8 mouse cellular contexts compared by ENCODE assay signal in genomic region chrX:36989234-36989751, GRCm38 (mm10). TPM values are rescaled to one million over a fixed set of nuclear protein-coding genes. Genes with fewer than 3 reads are reported as not detected.
DNase-seq lines count a peak whose midpoint lies in the region; ATAC-seq and TF ChIP-seq lines count a peak whose summit lies in the region.

No protein-coding gene starts in this region.

- H3K27me3 ChIP-seq in forebrain, embryonic 12.5 days, result no peaks in the 10 kb centered on the region
- H3K27me3 ChIP-seq in lung, embryonic 15.5 days, result no peaks in the 10 kb centered on the region
- H3K27me3 ChIP-seq in thymus, adult 2 months (ENCODE audit: control insufficient read depth, insufficient read depth, low read length), result no peaks in the 10 kb centered on the region

- intact Hi-C loops in heart, postnatal 10 days (cut with DNase I), result loop anchor here (5.0 kb wide), 2 partner anchors 33 to 57 kb away; no protein-coding TSS in a partner anchor

- H3K27ac ChIP-seq in brown adipose tissue, adult 24 weeks (replicated peaks; ENCODE audit: low read depth, low read length), result no peak overlapping the region
- peak overlapping the region; percentile 78 for H3K27ac ChIP-seq in forebrain, embryonic 12.5 days
- H3K27ac ChIP-seq in lung, embryonic 15.5 days, result peak overlapping the region; percentile 59; the same call in 1 of the 2 replicates
- H3K27ac ChIP-seq in thymus, adult 2 months (ENCODE audit: control insufficient read depth, insufficient read depth, low read length), result peak overlapping the region; percentile 83

- peak overlapping the region; percentile 63 for H3K9ac ChIP-seq in forebrain, embryonic 12.5 days
- peak overlapping the region; percentile 44 for H3K9ac ChIP-seq in lung, embryonic 15.5 days

- H3K4me1 ChIP-seq in brown adipose tissue, adult 24 weeks (ENCODE audit: control insufficient read depth, insufficient read depth, insufficient read length, low read length), result no peaks in the 10 kb centered on the region
- 0 out of 2 replicates have a peak, but pooled peaks cover 3% of the 10 kb centered on the region for H3K4me1 ChIP-seq in forebrain, embryonic 12.5 days
- H3K4me1 ChIP-seq in lung, embryonic 15.5 days, result 0 out of 2 replicates have a peak, but pooled peaks cover 2% of the 10 kb centered on the region
- peaks cover 35% of the 10 kb centered on the region for H3K4me1 ChIP-seq in thymus, adult 2 months (replicated peaks; ENCODE audit: control insufficient read depth, insufficient read depth, low read length)

- no peaks in the 10 kb centered on the region for H3K9me3 ChIP-seq in forebrain, embryonic 12.5 days
- no peaks in the 10 kb centered on the region for H3K9me3 ChIP-seq in lung, embryonic 15.5 days

- no peak for TF ChIP-seq CTCF in thymus, adult 2 months (IDR thresholded peaks at IDR 0.05; ENCODE audit: borderline replicate concordance, control insufficient read depth, extremely low read depth, insufficient read depth, low read length, poor library complexity)

- H3K4me2 ChIP-seq in forebrain, embryonic 12.5 days, result peak overlapping the region; percentile 65
- peak overlapping the region; percentile 82 for H3K4me2 ChIP-seq in lung, embryonic 15.5 days

- peak; percentile 60 for DNase-seq in ES-CJ7 (ENCODE audit: low read depth, low spot score)
- DNase-seq in heart, postnatal 10 days, result peak; percentile 72 to 75
- DNase-seq in kidney, postnatal 4 days, result peak; percentile 67 to 78
- peak; percentile 77 for DNase-seq in thymus, adult 2 months

- TF ChIP-seq POLR2A in thymus, adult 2 months (IDR thresholded peaks at IDR 0.05; ENCODE audit: control insufficient read depth, extremely low read depth, insufficient read depth, low read length, poor library complexity), result peak; percentile 76

- H3K36me3 ChIP-seq in forebrain, embryonic 12.5 days (replicated peaks), result no peaks in the 10 kb centered on the region
- no peaks in the 10 kb centered on the region for H3K36me3 ChIP-seq in lung, embryonic 15.5 days
- no peaks in the 10 kb centered on the region for H3K36me3 ChIP-seq in thymus, adult 2 months (ENCODE audit: control insufficient read depth, insufficient read depth, low read length)

- ATAC-seq in forebrain, embryonic 12.5 days (ENCODE audit: low FRiP score), result peak; percentile 90
- peak; percentile 96 for ATAC-seq in lung, embryonic 15.5 days (ENCODE audit: borderline replicate concordance, extremely low read depth, low FRiP score, low TSS enrichment)
- ATAC-seq in neutrophil, adult 5-6 weeks (ENCODE audit: extremely low read depth, insufficient number of reproducible peaks, low FRiP score, poor library complexity, severe bottlenecking), result peak; percentile 91

- 21% methylated on average over 18 of the region's 29 CpGs for WGBS in forebrain, embryonic 12.5 days
- 17% methylated on average over 18 of the region's 29 CpGs for WGBS in lung, embryonic 15.5 days
- 0% methylated on average over 24 of the region's 29 CpGs for WGBS in thymus, adult 2 months

- H3K4me3 ChIP-seq in brown adipose tissue, adult 24 weeks (ENCODE audit: insufficient read depth, low read depth, low read length), result peak overlapping the region; percentile 76
- H3K4me3 ChIP-seq in forebrain, embryonic 12.5 days (replicated peaks), result peak overlapping the region; percentile 57
- peak overlapping the region; percentile 60 for H3K4me3 ChIP-seq in lung, embryonic 15.5 days
- peak overlapping the region; percentile 93 for H3K4me3 ChIP-seq in thymus, adult 2 months (ENCODE audit: control insufficient read depth, insufficient read depth, low read length)

RNA-seq across cellular contexts. Expression of gene Sept6, which starts 2.3 kb away (rescaled TPM):
- 2.1 and 2.8 TPM in 2 replicates for polyA plus RNA-seq in brown adipose tissue, adult 24 weeks (2012; ENCODE audit: insufficient read depth, insufficient read length, missing spikeins)
- 45.8 and 48.9 TPM in 2 replicates for polyA plus RNA-seq in forebrain, embryonic 12.5 days (2016; fragmentation: Nextera tagmentation; extraction: Ambion mirVana)
- total RNA-seq in heart, postnatal 10 days (2021), result 10 to 100 TPM; 23.2 to 25.0 TPM
- polyA plus RNA-seq in lung, embryonic 15.5 days (2015; fragmentation: Nextera tagmentation; extraction: Ambion mirVana), result 17.7 and 20.1 TPM in 2 replicates
- 74.5 and 78.8 TPM in 2 replicates for total RNA-seq in neutrophil, adult 5-6 weeks (2017)
- polyA plus RNA-seq in thymus, adult 2 months (2012; rRNA removed), result 122 and 156 TPM in 2 replicates

RNA-seq across cellular contexts. Expression of gene Sowahd, which starts 59.4 kb away (rescaled TPM):
- polyA plus RNA-seq in brown adipose tissue, adult 24 weeks (2012; ENCODE audit: insufficient read depth, insufficient read length, missing spikeins), result not detected in 2 replicates
- not detected in 2 replicates for polyA plus RNA-seq in forebrain, embryonic 12.5 days (2016; fragmentation: Nextera tagmentation; extraction: Ambion mirVana)
- not detected for total RNA-seq in heart, postnatal 10 days (2021)
- polyA plus RNA-seq in lung, embryonic 15.5 days (2015; fragmentation: Nextera tagmentation; extraction: Ambion mirVana), result not detected in 2 replicates
- total RNA-seq in neutrophil, adult 5-6 weeks (2017), result not detected in 2 replicates
- polyA plus RNA-seq in thymus, adult 2 months (2012; rRNA removed), result 0.13 and 0.19 TPM in 2 replicates
